Mouse (Mus musculus) hindbrain, postnatal 0 days (tissue): ENCODE measurements at regions not wholly inside any gene's neighbourhood (a gene's known extent, or its start where the extent isn't known, plus 50 kb on each side); places are given as distances from the start of the nearest gene placed in this dataset.
A peak's percentile ranks its signal among the peaks of the same experiment; 100 is the strongest.

Experiments
- ATAC-seq: fragments of 200-750 bp; cut with Nextera tagmentation; 2 replicates; pipeline ENCODE4 v1.8.0; 2017; ENCODE audit warnings: mild to moderate bottlenecking, moderate TSS enrichment, moderate library complexity
- DNase-seq: peaks from one replicate; pipeline ENCODE4 v3.0.0-alpha.2; 2015; ENCODE audit warnings: low spot score
- H3K27ac ChIP-seq: fragments of 300-500 bp; sonication (generic); 2 replicates; pipeline ENCODE4 v1.5.1; 2014; ENCODE audit warnings: mild to moderate bottlenecking
- H3K27me3 ChIP-seq: fragments of 300-500 bp; sonication (generic); 2 replicates; pipeline ENCODE4 v1.6.1; 2014; ENCODE audit warnings: low read length, mixed read lengths; ENCODE audit not compliant: insufficient read depth
- H3K36me3 ChIP-seq: fragments of 300-500 bp; sonication (generic); 2 replicates; pipeline ENCODE4 v1.6.1; 2014; ENCODE audit warnings: low read length, mixed read lengths; ENCODE audit not compliant: insufficient read depth
- H3K4me1 ChIP-seq: fragments of 300-500 bp; sonication (generic); 2 replicates; pipeline ENCODE4 v1.6.1; 2014; ENCODE audit warnings: antibody characterized with exemption, low read length, mixed read lengths; ENCODE audit not compliant: insufficient read depth
- H3K4me2 ChIP-seq: fragments of 300-500 bp; sonication (generic); 2 replicates; pipeline ENCODE4 v1.6.1; 2014; ENCODE audit warnings: low read depth, mild to moderate bottlenecking, low read length, moderate library complexity, mixed read lengths
- H3K4me3 ChIP-seq: fragments of 300-500 bp; sonication (generic); 2 replicates; pipeline ENCODE4 v1.5.1; 2014; ENCODE audit warnings: low read length
- H3K9ac ChIP-seq: fragments of 300-500 bp; sonication (generic); replicated peaks from 2 replicates; pipeline ENCODE4 v1.6.1; 2014; ENCODE audit warnings: mild to moderate bottlenecking, low read length, moderate library complexity, mixed read lengths
- H3K9me3 ChIP-seq: fragments of 300-500 bp; sonication (generic); 2 replicates; pipeline ENCODE4 v1.6.1; 2016; ENCODE audit warnings: low read length, mixed read lengths
- CTCF ChIP-seq: IDR thresholded peaks from 2 replicates; pipeline ENCODE4 v1.5.1; 2016; ENCODE audit warnings: antibody characterized with exemption, control low read depth, low read depth
- WGBS: fragments of 180-500 bp; shearing (Covaris S2); extraction: QIAGEN DNeasy Blood & Tissue Kit; methylation state at CpG from one replicate; pipeline ENCODE4 v1.1.7; 2014; 5-methylcytosine and 5-hydroxymethylcytosine counted together

DNA sequence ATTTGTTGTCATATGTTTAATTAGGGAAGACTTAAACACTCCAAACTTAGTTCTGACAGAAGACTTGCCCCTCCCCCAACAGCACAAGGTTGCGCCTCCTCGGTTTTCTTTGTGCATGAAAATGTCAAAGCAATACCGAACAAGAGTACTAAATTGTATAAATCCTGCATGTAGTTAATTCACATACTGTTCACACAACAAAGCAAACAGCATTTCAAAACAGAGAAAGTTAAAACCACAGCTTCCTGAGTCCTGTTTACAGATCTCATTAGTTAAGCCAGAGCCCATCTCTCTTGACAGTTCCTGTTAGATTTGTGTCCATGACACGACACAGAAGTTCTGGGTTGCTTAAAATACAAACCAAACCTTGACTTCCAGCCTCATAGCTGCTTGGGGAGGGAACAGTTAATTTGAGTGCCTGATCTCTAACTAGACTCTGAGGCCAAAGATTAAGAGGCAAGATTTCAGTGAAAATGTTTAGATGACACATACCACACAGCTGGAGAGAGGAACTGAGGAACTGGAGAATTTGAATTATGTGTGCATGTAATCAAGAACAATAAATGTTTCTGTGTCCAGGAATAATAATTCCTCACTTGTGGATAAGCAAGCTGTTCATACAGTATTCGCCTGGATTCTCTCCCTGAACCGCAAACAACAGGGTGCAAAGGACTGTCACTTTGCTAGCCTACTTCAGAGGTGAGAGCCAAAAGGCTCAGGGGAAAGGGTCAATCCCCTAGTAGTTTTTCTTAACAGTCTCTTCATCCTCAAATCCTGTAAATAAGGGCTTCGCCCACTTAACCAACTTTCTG is 113.3 kb upstream of the Tbl1xr1 start:
- 37% methylated on average over 7 of the region's 7 CpGs for WGBS

DNA sequence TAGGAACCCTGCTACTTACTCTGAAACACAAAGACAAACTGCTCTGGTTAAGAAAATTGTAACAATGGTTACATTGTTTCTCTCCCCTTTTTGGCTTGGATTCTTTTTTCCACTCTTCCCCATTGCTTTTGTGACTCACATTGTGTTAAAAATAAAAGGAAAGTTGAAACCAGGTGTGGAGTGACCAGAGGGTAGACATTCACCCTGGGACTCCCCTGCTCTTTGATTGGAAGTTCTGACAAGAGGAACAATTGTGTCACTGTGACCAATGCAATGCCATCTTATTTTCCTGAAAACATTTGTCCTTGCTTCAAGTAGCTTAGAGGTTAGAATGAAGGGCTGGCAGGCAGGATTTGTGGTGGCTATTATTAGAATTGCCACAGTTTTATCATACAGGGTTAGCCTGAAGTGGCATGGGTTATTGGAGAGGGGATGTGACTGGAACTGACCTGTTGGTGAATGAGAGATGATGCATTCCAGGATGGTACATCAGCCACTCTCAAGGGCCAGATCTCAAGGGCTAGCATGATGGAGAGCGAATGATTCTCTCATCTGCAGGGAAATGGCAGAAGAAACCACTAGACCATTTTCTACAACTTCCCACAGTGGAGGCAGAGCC is 112.6 kb upstream of the Tbl1xr1 start:
- Histone ChIP-seq H3K9ac (no peak overlapping the region), H3K27me3 (no peaks in the 10 kb centered on the region), H3K9me3 (no peaks in the 10 kb centered on the region), H3K4me2 (no peak overlapping the region), H3K36me3 (no peaks in the 10 kb centered on the region), H3K27ac (no peak overlapping the region), H3K4me3 (no peak overlapping the region), H3K4me1 (no peaks in the 10 kb centered on the region)
- 92% methylated on average over 1 of the region's 1 CpGs for WGBS
- ATAC-seq (no peak), DNase-seq (no peak)
- no peak for TF ChIP-seq CTCF

More for the DNA sequence above, 113.3 kb upstream of the Tbl1xr1 start:
- no peaks in the 10 kb centered on the region for H3K27me3 ChIP-seq
- no peak overlapping the region for H3K27ac ChIP-seq
- H3K9ac ChIP-seq = no peak overlapping the region
- no peaks in the 10 kb centered on the region for H3K36me3 ChIP-seq
- TF ChIP-seq CTCF = no peak
- H3K4me1 ChIP-seq = no peaks in the 10 kb centered on the region
- no peaks in the 10 kb centered on the region for H3K9me3 ChIP-seq
- ATAC-seq (no peak), DNase-seq (peak; percentile 9)
- H3K4me3 ChIP-seq = no peak overlapping the region
- H3K4me2 ChIP-seq = no peak overlapping the region

DNA sequence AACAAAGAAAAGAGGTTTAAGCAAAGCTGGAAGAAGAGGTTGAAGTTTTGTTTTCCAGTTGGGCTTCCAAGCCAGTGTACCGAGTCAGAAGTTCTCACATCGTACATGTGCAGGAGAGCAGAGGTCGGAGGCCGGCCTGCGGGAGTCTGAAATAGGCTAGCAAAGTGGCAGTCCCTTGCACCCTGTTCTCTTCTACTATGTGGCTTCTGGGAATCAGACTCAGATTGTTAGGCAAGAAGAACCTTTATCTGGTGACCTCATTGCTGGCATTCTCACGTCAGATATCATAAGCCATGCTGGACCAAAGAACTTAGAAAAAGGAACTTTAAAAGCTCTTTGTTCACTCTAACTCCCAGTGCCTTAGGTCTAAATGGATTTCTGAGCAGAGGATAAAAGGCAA is 112.0 kb upstream of the Tbl1xr1 start:
- WGBS = 82% methylated on average over 6 of the region's 6 CpGs
- Histone ChIP-seq H3K27me3 (no peaks in the 10 kb centered on the region), H3K4me1 (no peaks in the 10 kb centered on the region), H3K36me3 (no peaks in the 10 kb centered on the region), H3K4me2 (no peak overlapping the region), H3K9me3 (no peaks in the 10 kb centered on the region), H3K27ac (no peak overlapping the region), H3K4me3 (no peak overlapping the region), H3K9ac (no peak overlapping the region)
- no peak for ATAC-seq
- no peak for TF ChIP-seq CTCF
- no peak for DNase-seq

DNA sequence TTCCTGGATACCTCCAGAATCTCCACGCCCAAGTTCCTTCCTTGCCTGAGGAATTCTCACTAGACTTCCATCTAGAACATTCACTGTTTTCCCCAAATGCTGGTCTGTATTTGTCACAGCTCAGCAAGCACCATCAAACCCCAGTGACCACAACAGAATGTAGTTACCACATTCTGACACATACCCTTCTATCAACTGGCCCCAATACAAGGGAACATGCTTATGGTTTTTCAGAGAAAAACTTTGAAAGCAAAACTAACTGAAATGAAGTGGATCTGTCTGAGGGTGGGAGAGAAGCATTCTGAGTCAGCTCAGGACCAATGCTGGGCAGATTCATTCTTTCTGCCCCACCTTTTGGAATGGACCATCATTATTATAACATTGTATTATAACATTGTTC is 110.9 kb upstream of the Tbl1xr1 start:
- DNase-seq (no peak), ATAC-seq (no peak)
- WGBS = 85% methylated on average over 1 of the region's 1 CpGs
- H3K9ac ChIP-seq = no peak overlapping the region
- no peaks in the 10 kb centered on the region for H3K9me3 ChIP-seq
- no peaks in the 10 kb centered on the region for H3K4me1 ChIP-seq
- H3K4me2 ChIP-seq = no peak overlapping the region
- H3K4me3 ChIP-seq = no peak overlapping the region
- H3K27ac ChIP-seq = no peak overlapping the region
- H3K36me3 ChIP-seq = no peaks in the 10 kb centered on the region
- H3K27me3 ChIP-seq = no peaks in the 10 kb centered on the region
- TF ChIP-seq CTCF = no peak

DNA sequence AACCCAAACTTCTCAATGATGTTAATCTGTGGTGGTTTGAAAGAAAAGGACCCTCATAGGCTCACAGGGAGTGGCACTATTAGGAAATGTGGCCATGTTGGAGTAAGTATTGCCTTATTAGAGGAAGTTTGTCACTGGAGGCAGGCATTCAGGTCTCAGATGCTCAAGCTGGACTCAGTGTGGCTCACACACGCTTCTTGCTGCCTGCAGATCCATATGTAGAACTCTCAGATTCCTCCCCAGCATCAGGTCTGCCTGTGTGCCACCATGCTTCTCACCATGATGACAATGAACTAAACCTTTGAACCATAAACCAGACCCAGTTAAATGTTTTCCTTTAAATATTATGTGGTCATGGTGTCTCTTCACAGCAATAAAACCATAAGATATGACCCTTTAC is 104.7 kb upstream of the Tbl1xr1 start:
- ATAC-seq = no peak
- Histone ChIP-seq H3K4me2 (no peak overlapping the region), H3K4me3 (no peak overlapping the region), H3K27me3 (no peaks in the 10 kb centered on the region), H3K9me3 (no peaks in the 10 kb centered on the region), H3K36me3 (no peaks in the 10 kb centered on the region), H3K27ac (no peak overlapping the region), H3K4me1 (no peaks in the 10 kb centered on the region), H3K9ac (no peak overlapping the region)
- no peak for TF ChIP-seq CTCF
- DNase-seq = no peak
- WGBS = 87% methylated on average over 1 of the region's 1 CpGs

DNA sequence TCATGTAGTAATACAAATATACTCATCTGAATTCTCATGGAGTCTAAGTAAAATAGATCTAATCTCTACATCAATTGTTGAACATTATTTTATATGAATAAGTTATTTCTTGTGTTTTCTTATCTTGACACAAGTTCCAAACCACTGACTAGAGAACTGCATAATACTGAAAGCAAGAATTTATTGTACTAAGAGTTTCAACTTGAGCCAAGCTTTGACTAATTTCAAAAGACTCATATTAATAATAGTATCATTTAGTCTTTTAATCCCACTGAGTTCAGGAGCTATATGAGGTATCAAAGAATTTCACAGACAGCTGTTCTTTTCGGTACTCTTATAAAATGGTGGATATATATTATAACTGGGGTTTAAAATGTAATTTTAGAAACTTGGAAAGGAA is 103.3 kb upstream of the Tbl1xr1 start:
- DNase-seq = no peak

DNA sequence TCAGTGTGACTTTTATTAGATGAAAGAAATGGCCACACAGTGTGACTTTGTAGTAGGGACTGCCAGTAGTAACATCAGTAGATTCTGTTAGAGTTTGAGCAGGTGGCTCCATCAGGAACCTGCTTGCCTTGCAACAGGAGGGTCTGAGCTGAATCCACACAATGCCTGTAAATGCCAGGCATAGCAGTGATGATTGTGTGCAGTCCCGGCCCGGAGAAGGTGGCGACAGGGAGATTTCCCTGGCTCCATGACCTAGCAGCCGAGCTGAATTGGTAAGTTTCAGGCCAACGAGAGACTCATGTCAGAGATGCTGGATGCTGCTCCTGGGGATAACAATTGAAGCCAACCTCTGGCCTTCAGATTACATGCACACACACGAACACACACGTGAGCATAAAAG is 102.8 kb upstream of the Tbl1xr1 start:
- Histone ChIP-seq H3K9ac (no peak overlapping the region), H3K9me3 (no peaks in the 10 kb centered on the region), H3K4me3 (no peak overlapping the region), H3K4me2 (no peak overlapping the region), H3K36me3 (no peaks in the 10 kb centered on the region), H3K4me1 (no peaks in the 10 kb centered on the region), H3K27ac (no peak overlapping the region), H3K27me3 (no peaks in the 10 kb centered on the region)
- ATAC-seq (no peak), DNase-seq (no peak)
- TF ChIP-seq CTCF = no peak
- WGBS = 82% methylated on average over 7 of the region's 7 CpGs

More for the DNA sequence above, 103.3 kb upstream of the Tbl1xr1 start:
- no peak overlapping the region for H3K9ac ChIP-seq
- TF ChIP-seq CTCF = no peak
- H3K9me3 ChIP-seq = no peaks in the 10 kb centered on the region
- H3K27ac ChIP-seq = no peak overlapping the region
- no peaks in the 10 kb centered on the region for H3K4me1 ChIP-seq
- WGBS = 94% methylated on average over 1 of the region's 1 CpGs
- H3K4me3 ChIP-seq = no peak overlapping the region
- no peaks in the 10 kb centered on the region for H3K36me3 ChIP-seq
- no peak overlapping the region for H3K4me2 ChIP-seq
- no peaks in the 10 kb centered on the region for H3K27me3 ChIP-seq
- no peak for ATAC-seq
